Comparison of ENCODE assay signal across 1 mouse cellular context in the genomic region with DNA sequence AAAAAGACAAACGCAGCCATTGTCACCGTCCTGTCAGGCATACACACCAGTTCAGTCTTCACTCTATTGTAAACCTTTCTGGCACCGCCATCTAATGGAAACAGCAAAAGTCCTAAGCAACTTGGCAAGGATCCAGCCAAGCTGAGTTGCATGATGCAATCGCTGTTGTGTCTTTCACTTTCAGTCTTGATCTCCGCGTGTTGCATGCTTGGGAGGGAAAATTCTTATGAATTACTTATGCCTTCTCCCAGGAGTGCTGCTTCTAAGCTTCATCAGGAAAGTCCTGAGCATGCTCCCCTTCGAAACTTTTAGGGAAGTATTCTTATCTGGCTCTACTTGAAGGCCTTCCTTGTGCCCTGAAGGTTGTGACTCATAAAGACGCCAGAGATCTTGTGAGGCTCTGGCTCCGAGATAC.
TF ChIP-seq lines count a peak whose summit lies in the region.

No protein-coding gene starts in this region.

TF ChIP-seq in MEL, 35 proteins besides CTCF, POLR2A, EP300 and RAD21 (continued from another document):
- peak; percentile 28; the same call in 1 of the 2 replicates for TF ChIP-seq TCF12 (IDR thresholded peaks at IDR 0.05; ENCODE audit: low read depth, low read length)
- TF ChIP-seq ZNF384 (IDR thresholded peaks at IDR 0.05; ENCODE audit: low read depth, low read length) = no peak
- TF ChIP-seq MYB (IDR thresholded peaks at IDR 0.05; ENCODE audit: low read depth, low read length) = no peak
